Mouse (Mus musculus) adipocyte (in vitro differentiated cells): ENCODE measurements around the gene Idh2.

Source experiments
- DNase-seq: peaks from one replicate; pipeline ENCODE4 v3.0.0-alpha.2; 2016; ENCODE audit warnings: low spot score

The Idh2 gene

DNA sequence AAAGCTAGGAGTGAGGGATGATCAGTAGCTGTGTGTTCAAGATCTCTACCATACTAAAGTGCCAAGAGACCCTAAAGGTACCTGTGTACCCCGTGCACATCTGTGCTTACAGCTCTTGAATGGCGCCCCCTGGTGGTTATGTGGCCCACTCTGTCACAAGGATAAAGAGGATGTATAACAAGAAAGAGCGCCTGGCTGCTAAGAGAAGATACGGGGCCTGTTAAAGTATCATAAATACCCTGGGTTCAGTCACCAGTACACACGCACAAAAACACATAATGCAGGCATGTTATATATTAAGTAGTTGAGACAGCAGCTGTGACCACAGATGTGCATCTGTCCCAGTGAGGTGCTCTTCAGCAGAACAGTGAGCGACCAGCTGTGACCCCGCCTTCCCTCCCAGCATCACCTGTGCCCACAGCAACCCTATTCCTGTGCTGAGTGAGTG, 30.7 kb downstream of the Idh2 start:
- peak; percentile 41 for DNase-seq

GRCm38 (mm10) chr7:80081586-80082554, 33.3 kb downstream of the Idh2 start:
- no peak for DNase-seq

DNA sequence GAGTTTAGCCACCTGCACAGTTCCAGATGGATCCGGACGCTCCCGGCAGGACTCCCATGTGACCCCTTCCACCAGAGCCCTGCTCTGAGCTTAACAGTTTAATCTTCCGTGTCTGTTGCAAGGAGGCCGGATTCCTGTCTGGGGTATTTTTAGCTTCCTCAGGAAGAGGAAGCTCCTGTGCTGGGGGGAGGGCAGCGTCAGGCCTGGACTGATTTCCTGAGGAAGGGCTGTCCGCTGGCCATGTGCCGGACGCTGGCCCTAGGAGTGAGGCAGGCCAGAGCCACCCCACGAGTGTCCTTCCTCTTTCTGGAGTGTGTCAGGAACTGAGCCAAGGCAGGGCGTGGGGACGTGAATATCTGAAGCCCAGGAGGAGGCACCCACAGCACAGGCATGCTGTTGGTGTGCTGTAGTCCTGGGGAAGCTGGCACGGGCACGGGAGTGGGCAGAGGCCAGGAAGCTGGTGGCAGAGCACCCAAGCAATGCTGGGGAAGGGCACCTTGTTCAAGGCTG, 36.3 kb downstream of the Idh2 start:
- DNase-seq, result no peak

DNA sequence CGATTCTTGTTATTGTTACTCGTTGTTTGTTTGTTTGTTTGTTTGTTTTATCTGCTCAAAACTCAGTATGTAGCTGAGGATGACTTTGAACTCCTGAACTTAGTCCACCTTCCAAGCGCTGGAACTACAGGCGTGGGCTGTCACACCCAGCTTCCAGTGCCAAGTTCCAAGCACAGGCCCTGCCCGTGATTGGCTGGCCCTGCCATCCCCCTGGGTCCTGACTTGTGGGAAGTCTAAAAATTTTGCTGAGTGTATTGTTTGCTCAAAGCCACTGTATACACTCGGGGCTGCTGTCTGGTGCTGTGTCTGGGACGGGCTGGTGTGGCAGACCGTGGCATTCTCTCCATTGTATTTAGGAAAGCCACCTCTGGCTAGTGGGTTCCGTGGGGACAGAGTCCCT, 37.4 kb downstream of the Idh2 start:
- DNase-seq, result no peak

- DNase-seq, result no peak
These were observed 38.1 kb downstream of the Idh2 start for GRCm38 (mm10) chr7:80076961-80077716.

DNA sequence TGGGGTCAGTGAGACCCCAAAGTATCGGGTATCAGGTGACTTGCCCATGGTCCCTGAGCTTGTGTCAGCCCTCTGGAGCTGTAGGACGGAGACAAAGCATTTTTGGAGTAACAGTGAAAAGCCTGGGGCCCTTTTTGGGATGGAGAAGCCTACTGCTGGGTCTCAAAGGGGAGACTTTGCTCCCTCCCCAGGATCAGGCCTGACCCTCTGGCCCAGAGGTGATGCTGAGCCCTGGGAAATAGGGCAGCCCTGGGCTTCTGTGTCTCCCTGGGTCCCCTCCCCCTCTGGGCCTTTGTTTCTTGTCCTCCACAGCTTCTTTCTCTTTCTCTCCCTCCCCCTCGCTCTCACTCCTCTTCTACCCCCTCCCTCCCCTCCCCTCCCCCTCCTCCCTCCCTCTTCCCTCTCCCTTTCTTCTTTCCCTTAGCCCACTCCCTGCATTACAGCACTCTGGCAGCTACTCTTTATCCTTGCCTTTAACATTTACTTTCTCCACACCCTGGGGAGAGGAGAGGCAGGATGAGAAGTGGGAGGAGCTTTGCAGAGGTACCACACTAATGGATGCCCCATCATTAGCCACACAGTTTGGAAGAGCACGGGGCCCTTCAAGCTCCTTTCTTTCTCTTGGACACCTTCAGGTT, 39.1 kb downstream of the Idh2 start:
- no peak for DNase-seq

- no peak for DNase-seq
These were observed 40.2 kb downstream of the Idh2 start for GRCm38 (mm10) chr7:80074921-80075441.

DNA sequence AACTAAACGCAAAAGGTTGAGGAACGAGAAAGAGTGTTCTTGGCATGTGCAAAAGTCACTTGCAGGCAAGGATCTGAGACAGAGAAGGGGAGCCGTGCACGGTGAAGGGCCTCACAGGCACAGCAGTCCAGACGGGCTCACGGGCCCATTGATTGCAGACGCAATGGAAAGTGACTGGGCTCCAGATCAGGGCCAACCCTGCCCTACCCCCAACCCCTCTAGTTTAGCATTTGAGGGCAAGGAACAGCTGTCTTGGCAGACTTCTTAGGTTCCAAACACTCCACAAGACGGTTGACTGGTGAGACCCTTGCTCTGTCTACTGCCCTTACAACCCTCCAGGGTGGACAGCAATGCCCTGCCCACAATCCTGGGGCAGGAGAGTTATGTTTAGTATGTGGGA, 41.7 kb downstream of the Idh2 start:
- no peak for DNase-seq

DNA sequence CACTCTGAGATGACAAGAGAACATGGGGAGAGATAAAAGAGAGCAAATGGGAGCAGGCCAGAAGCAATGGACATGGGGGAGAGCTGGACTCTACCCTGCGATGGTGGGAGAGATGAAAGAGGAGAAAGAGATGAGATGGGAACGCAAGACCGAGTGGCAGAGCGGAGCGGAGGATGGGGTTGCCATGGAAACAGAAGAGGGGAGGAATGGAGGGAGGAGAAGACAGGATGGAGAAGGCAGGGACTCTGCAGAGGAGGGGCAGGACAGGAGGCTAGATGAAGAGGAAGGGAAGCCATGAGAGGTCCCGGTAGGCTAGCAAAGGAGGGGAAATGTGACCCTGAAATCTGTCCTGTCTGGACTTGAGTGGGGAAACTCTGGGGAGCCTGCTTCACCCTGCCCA, 42.9 kb downstream of the Idh2 start:
- no peak for DNase-seq

- no peak for DNase-seq
These were observed 44.0 kb downstream of the Idh2 start for GRCm38 (mm10) chr7:80071209-80071608.

- DNase-seq, result peak; percentile 16
These were observed 45.4 kb downstream of the Idh2 start for GRCm38 (mm10) chr7:80069615-80070327.

DNA sequence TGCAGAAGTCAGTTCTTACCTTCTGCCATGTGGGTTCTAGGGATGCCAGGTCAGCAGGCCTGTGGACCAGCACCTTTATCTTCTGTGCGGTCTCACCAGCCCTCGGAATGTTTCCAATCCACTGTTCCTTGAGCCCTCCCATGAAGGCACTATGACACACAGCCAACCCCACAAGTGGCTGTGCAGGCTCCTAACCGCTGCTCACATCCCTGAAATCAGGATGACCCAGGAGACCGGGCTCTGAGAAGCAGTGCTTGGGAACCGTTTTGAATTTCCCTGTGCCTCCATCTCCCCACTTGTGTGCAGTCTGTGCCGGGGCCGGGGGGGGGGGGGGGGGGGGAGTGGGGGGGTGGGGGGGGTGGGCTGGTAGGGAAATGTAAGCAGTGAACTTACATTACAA, 46.9 kb downstream of the Idh2 start:
- no peak for DNase-seq

DNA sequence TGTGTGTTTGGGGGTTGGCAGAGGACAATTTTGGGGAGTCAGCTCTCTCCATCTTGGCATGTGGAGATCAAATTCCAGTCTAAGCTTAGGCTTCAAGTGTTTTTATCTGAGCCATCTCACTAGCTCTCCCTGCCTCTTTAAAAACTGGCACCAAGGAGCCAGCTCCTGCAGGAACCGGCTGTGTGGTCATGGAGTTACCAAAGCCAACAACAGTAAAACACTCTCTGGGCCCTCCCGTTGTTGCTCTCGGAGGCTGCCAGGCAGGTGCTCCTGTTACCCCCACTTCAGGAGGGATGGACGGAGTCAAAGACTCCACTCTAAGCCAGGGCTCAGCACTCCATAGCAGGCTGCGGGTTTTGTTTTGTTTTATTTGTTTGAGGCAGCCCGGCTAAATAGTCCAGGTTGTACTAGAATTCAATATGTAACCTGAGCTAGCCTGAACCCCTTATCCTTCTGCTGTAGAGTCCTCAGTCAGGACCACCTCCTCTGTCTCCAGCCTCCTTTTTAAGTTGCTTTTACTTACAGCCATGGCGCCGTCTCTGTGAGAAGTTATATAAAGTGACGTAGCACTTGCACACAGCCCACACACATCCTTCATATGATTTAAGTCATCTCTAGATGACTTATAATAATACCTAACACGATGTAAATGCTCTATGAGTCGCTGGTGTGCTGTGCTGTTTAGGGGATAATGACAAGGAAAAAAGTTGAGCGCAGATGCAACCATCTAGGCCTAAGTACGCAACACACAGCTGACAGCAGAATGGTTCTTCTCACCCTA, 48.3 kb downstream of the Idh2 start:
- DNase-seq, result no peak

GRCm38 (mm10) chr7:80065250-80065649, 49.9 kb downstream of the Idh2 start:
- no peak for DNase-seq

- DNase-seq, result no peak
These were observed 51.1 kb downstream of the Idh2 start for GRCm38 (mm10) chr7:80063902-80064736.

DNA sequence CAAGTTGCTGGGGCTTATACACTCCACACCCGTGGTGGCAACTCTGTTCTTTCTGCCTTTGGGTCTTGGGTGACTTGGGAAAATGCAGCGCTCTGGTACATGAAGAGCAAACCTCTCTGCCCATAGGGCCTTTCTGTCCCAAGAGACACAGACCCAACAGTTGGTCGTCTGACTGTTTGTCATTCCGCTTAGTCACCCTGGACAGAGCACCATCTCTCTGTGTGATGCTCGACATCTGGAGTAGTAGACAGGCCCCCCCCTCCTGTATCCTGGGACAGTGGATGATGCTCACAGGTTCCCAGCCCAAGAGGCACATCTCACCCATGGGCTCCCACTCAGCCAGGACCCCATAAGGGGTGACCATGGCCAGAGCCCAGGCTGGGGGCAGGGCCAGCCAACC, 51.9 kb downstream of the Idh2 start:
- DNase-seq, result no peak

DNA sequence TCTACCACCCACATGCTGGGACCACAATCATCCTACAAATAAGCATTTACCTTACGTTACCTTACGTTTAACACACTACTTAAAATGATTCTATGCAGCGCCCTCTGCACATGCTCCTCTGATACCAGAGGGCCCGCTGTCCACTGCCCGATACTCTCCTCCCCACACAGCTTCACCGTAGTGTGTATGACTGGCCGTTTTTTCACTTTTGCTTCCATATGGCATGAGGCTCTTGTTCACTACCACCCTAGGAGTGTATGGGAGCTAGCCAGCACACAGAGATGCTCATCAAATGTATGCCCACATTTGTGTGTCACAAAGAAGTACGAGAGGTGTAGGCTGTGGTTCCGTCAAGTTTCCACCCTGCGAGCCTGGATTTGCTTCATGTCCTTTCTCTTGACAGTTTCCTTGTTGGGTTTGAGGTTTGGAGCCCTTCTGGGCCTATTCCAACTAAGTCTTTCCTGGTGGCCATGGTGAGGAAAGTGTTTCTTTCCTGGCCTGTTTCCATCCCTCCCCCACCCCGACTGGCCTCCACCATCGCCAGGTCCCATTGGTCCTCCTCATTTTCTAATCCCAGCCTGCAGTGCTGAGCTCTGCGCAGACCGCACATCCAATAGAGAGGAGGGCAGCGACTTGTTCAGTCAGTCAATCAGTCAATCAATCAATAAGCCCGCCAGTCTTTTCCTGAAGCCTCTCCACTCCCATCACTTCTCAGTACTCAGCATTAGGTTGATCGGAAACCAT, 52.9 kb downstream of the Idh2 start:
- no peak for DNase-seq

DNA sequence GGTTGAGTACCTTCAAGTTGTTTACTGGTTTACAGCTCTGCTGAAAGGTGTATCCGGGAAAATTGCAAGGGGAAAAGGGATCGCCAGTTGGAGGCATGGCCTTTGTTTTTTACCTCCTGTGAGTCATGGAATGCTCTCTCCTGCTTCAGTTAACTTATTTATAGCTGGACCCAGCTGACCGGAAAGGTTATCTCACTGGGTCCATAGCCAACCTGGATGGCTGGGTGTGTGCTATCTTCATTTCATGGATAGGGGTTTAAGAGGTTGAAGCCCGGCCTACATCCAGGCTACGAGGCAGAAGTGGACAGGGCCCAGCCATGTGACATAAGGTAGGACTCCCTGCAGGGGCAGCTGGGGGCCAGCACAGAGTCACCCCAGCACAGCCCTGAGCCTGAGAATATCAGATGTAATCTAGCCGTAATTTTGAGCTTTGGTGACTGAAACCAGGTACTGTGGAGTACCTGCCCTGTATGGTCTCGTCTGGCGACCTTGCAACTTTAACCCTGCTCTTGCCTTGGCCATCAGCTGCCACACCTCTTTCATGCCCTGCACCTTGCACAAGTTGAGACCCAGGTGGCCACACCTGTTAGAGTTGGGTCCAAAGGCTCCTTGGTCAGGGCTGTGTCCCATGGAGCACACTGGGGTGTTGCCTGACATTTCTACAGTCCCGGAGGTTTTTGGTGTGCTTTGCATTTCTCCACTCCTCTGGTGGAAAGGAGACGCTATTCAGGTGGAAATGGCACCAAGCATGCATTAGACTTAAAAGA, 55.0 kb downstream of the Idh2 start:
- no peak for DNase-seq
